Mouse (Mus musculus) CH12.LX (cell line): ENCODE measurements around the gene Gm20388. TPM values are rescaled to one million over a fixed set of nuclear protein-coding genes. Genes with fewer than 3 reads are reported as not detected.
"Not testable (repeated sequence)": the region's sequence is repeated elsewhere in the genome, so short reads cannot be mapped to it uniquely, and the experiment has no call there.

Experiments used
- DNase-seq: peaks from one replicate; pipeline ENCODE4 v3.0.0-alpha.2; 2013; ENCODE audit errors: extremely low read depth
- H3K27ac ChIP-seq: 2 replicates; pipeline ENCODE4 v1.5.1; 2012; ENCODE audit warnings: low read depth, mild to moderate bottlenecking, control low read depth, moderate library complexity; ENCODE audit not compliant: insufficient read depth
- H3K27me3 ChIP-seq: replicated peaks from 2 replicates; pipeline ENCODE3; 2012; ENCODE audit warnings: inconsistent platforms
- H3K36me3 ChIP-seq, 2 experiments: replicated peaks in 1 of 2; 2 replicates each; pipeline versions ENCODE3 to v1.6.1; 2012; ENCODE audit warnings: inconsistent platforms in 1 of 2, low read length in 1 of 2, mild to moderate bottlenecking in 1 of 2, mixed read lengths in 1 of 2, moderate library complexity in 1 of 2; ENCODE audit not compliant: control insufficient read depth in 1 of 2, insufficient read depth in 1 of 2
- H3K4me1 ChIP-seq, 2 experiments: 2 replicates each; pipeline ENCODE4 v1.6.1; 2012; ENCODE audit warnings: inconsistent platforms in 1 of 2, moderate library complexity in 1 of 2; ENCODE audit not compliant: insufficient read depth in 2 of 2, control insufficient read depth in 1 of 2
- H3K4me2 ChIP-seq: 2 replicates; pipeline ENCODE4 v1.6.1; 2012; ENCODE audit warnings: low read depth, mild to moderate bottlenecking, control low read depth; ENCODE audit not compliant: poor library complexity, insufficient read depth, severe bottlenecking
- H3K4me3 ChIP-seq, 3 experiments: fragments of 150-350 bp in 1 of 3; sonication (generic) in 1 of 3; replicated peaks in 1 of 3; 2 replicates each; pipeline versions ENCODE3 to v1.5.1; 2011 to 2012; ENCODE audit warnings: low read depth in 2 of 3, low read length in 2 of 3, mild to moderate bottlenecking in 2 of 3, moderate library complexity in 2 of 3, control low read depth in 1 of 3, improper control_type of control experiment in 1 of 3, inconsistent platforms in 1 of 3, mixed read lengths in 1 of 3; ENCODE audit not compliant: poor library complexity in 1 of 3
- H3K79me2 ChIP-seq: replicated peaks from 2 replicates; pipeline ENCODE4 v1.6.1; 2012; ENCODE audit warnings: mild to moderate bottlenecking, moderate library complexity; ENCODE audit not compliant: control insufficient read depth, poor library complexity, insufficient read depth, severe bottlenecking; ENCODE audit errors: extremely low read depth
- H3K9ac ChIP-seq: 2 replicates; pipeline ENCODE4 v1.6.1; 2012; ENCODE audit warnings: low read depth, mild to moderate bottlenecking, control low read depth, moderate library complexity; ENCODE audit not compliant: insufficient read depth
- H3K9me3 ChIP-seq: replicated peaks from 2 replicates; pipeline ENCODE3; 2012; ENCODE audit warnings: low read length, inconsistent platforms, mixed read lengths
- E2F4 ChIP-seq: IDR thresholded peaks from 2 replicates; pipeline ENCODE4 v1.6.1; 2011; ENCODE audit warnings: low read depth, low read length, improper control_type of control experiment; ENCODE audit not compliant: insufficient replicate concordance
- ELF1 ChIP-seq: IDR thresholded peaks from 2 replicates; pipeline ENCODE4 v1.6.1; 2014; ENCODE audit warnings: low read depth, mild to moderate bottlenecking, inconsistent platforms, low read length, improper control_type of control experiment
- ETS1 ChIP-seq: conservative IDR thresholded peaks from 2 replicates; pipeline ENCODE4 v1.6.1; 2012; ENCODE audit warnings: low read depth, mild to moderate bottlenecking, inconsistent platforms, low read length, improper control_type of control experiment, moderate library complexity
- HCFC1 ChIP-seq: IDR thresholded peaks from 2 replicates; pipeline ENCODE4 v1.6.1; 2012; ENCODE audit warnings: low read depth, mild to moderate bottlenecking, inconsistent platforms, low read length, improper control_type of control experiment
- IRF4 ChIP-seq: IDR thresholded peaks from 2 replicates; pipeline ENCODE4 v1.6.1; 2014; ENCODE audit warnings: low read depth, mild to moderate bottlenecking, inconsistent platforms, low read length, improper control_type of control experiment
- JUND ChIP-seq: conservative IDR thresholded peaks from 2 replicates; pipeline ENCODE4 v1.6.1; 2011; ENCODE audit warnings: low read depth, low read length, improper control_type of control experiment
- KAT2A ChIP-seq: IDR thresholded peaks from 2 replicates; pipeline ENCODE4 v1.6.1; 2012; ENCODE audit warnings: low read length, improper control_type of control experiment, inconsistent platforms; ENCODE audit not compliant: insufficient replicate concordance
- MAFK ChIP-seq: IDR thresholded peaks from 2 replicates; pipeline ENCODE4 v1.6.1; 2011; ENCODE audit warnings: low read length, improper control_type of control experiment; ENCODE audit not compliant: insufficient replicate concordance
- MAX ChIP-seq: IDR thresholded peaks from 2 replicates; pipeline ENCODE4 v1.6.1; 2011; ENCODE audit warnings: low read length, improper control_type of control experiment
- MAZ ChIP-seq: IDR thresholded peaks from 2 replicates; pipeline ENCODE4 v1.6.1; 2012; ENCODE audit warnings: low read depth, mild to moderate bottlenecking, inconsistent platforms, low read length, improper control_type of control experiment, moderate library complexity
- NELFE ChIP-seq: IDR thresholded peaks from 2 replicates; pipeline ENCODE4 v1.6.1; 2011; ENCODE audit warnings: low read depth, low read length, improper control_type of control experiment
- NRF1 ChIP-seq: IDR thresholded peaks from 2 replicates; pipeline ENCODE4 v1.6.1; 2014; ENCODE audit warnings: low read depth, mild to moderate bottlenecking, inconsistent platforms, low read length, improper control_type of control experiment, moderate library complexity
- RCOR1 ChIP-seq: conservative IDR thresholded peaks from 2 replicates; pipeline ENCODE4 v1.6.1; 2012; ENCODE audit warnings: low read depth, mild to moderate bottlenecking, inconsistent platforms, low read length, improper control_type of control experiment
- TBP ChIP-seq: conservative IDR thresholded peaks from 2 replicates; pipeline ENCODE4 v1.6.1; 2011; ENCODE audit warnings: low read depth, low read length, improper control_type of control experiment
- TCF12 ChIP-seq: IDR thresholded peaks from 2 replicates; pipeline ENCODE4 v1.6.1; 2014; ENCODE audit warnings: low read depth, mild to moderate bottlenecking, inconsistent platforms, low read length, improper control_type of control experiment
- ZC3H11A ChIP-seq: IDR thresholded peaks from 2 replicates; pipeline ENCODE4 v1.6.1; 2012; ENCODE audit warnings: low read depth, mild to moderate bottlenecking, inconsistent platforms, low read length, improper control_type of control experiment
- ZKSCAN1 ChIP-seq: IDR thresholded peaks from 2 replicates; pipeline ENCODE4 v1.6.1; 2012; ENCODE audit warnings: low read depth, inconsistent platforms, low read length, improper control_type of control experiment, borderline replicate concordance
- ZMIZ1 ChIP-seq: IDR thresholded peaks from 2 replicates; pipeline ENCODE4 v1.6.1; 2012; ENCODE audit warnings: low read depth, mild to moderate bottlenecking, inconsistent platforms, low read length, improper control_type of control experiment
- ZNF384 ChIP-seq: IDR thresholded peaks from 2 replicates; pipeline ENCODE4 v1.6.1; 2012; ENCODE audit warnings: low read depth, low read length, improper control_type of control experiment, inconsistent platforms
- dilution Hi-C: fragments of 300-500 bp; cut with MboI; formaldehyde crosslinking; loops from 2 replicates; pipeline ENCODE4 v1.14.3; 2020; ENCODE audit warnings: low sequenced_read_pairs; ENCODE audit not compliant: extremely low pct_unique_long_range_greater_than_20kb, extremely low pct_ligation_motif_present
- in situ Hi-C: fragments of 300-500 bp; cut with MboI; formaldehyde crosslinking; loops from 3 replicates; pipeline ENCODE4 v1.14.3; 2019; ENCODE audit warnings: low sequenced_read_pairs, low pct_ligation_motif_present, low pct_unique_long_range_greater_than_20kb, mixed read lengths
- polyA plus RNA-seq: library from polyadenylated mRNA; unstranded; fragments of >175 nt; gene quantifications from 2 replicates; pipeline ENCODE4 v1.2.1, GENCODE M21; 2012; ENCODE audit warnings: low read depth; ENCODE audit not compliant: insufficient read length
- total RNA-seq, 2 experiments: library from RNA; depleted of rRNA; stranded (reverse); fragments of 300-350 nt in 1 of 2; fragments of >200 nt in 1 of 2; gene quantifications; 2 replicates each; pipeline ENCODE4 v1.2.3; 2012 to 2014

Gm20388 gene
- total and polyA plus RNA-seq, 3 experiments = 14.8 to 26.3 (median 22.2) TPM

DNA sequence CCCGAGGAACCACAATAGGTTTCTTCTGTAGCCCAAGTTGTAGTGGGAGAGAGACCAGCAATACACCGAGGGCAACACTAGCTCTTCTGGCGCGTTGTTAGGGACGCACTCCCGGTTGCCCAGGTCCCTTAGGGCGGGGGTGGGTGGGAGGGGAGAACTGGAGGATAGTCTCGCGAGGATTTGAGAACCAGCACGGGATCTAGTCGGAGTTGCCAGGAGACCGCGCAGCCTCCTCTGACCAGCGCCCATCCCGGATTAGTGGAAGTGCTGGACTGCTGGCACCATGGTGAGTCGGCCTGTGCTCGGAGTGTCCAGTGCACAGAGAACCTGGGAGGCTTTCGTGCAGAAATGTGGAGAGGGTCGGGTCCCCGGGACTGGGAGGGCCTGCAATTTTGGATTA, 3608.0 kb downstream of the Gm20388 start, which contains the start of gene Gas8 (continued):
- TF ChIP-seq MAFK = no peak
- TF ChIP-seq RCOR1 = no peak
- no peak for TF ChIP-seq ETS1
- peak; percentile 63; the same call in 1 of the 2 replicates for TF ChIP-seq NELFE
- no peak for TF ChIP-seq IRF4
- TF ChIP-seq MAX = no peak
- TF ChIP-seq ZNF384 = no peak
- no peak for TF ChIP-seq ZMIZ1
- no peak for TF ChIP-seq JUND
- TF ChIP-seq ELF1 = 0 out of 2 replicates have a peak, but pooled peaks have one; percentile 34
- TF ChIP-seq ZKSCAN1 = no peak
- peak; percentile 34; the same call in 1 of the 2 replicates for TF ChIP-seq HCFC1
- TF ChIP-seq ZC3H11A = no peak
- TF ChIP-seq MAZ = no peak; the same call in 1 of the 2 replicates
- no peak for TF ChIP-seq KAT2A
- peak; percentile 54; the same call in 1 of the 2 replicates for TF ChIP-seq NRF1
- no peak for TF ChIP-seq E2F4
- TF ChIP-seq TCF12 = 0 out of 2 replicates have a peak, but pooled peaks have one; percentile 18

GRCm38 (mm10) chr8:123520048-123520447, 3609.4 kb downstream of the Gm20388 start:
- dilution Hi-C loops, in situ Hi-C loops: not testable (repeated sequence)

More at GRCm38 (mm10) chr8:123520048-123520447, 3609.4 kb downstream of the Gm20388 start:
- not testable (repeated sequence) for H3K79me2 ChIP-seq, H3K27ac ChIP-seq, H3K9me3 ChIP-seq, H3K4me3 ChIP-seq, DNase-seq, H3K4me2 ChIP-seq, H3K9ac ChIP-seq
- 0 out of 2 replicates have a peak, but pooled peaks have one; percentile 52 for TF ChIP-seq TBP
- Histone ChIP-seq H3K4me1 (peaks cover 6 to 17% of the 10 kb centered on the region in 2 experiments), H3K27me3 (peaks cover 25% of the 10 kb centered on the region), H3K36me3 (peaks cover 29 to 43% of the 10 kb centered on the region in 2 experiments)
